Mouse (Mus musculus): ENCODE data around the gene Rpl23a.
"Not testable (repeated sequence)": the region's sequence is repeated elsewhere in the genome, so short reads cannot be mapped to it uniquely, and the experiment has no call there.

Rpl23a gene

GRCm38 (mm10) chr11:78140665-78141064 is 42.7 kb downstream of the Rpl23a start:
- no peak for DNase-seq

- no peak for DNase-seq
Observed at GRCm38 (mm10) chr11:78138023-78138422, 45.4 kb downstream of the Rpl23a start.

GRCm38 (mm10) chr11:78137584-78137983 is 45.8 kb downstream of the Rpl23a start:
- no peak for DNase-seq

GRCm38 (mm10) chr11:78136132-78136531 is 47.3 kb downstream of the Rpl23a start:
- DNase-seq: no peak

- not testable (repeated sequence) for DNase-seq
Observed at GRCm38 (mm10) chr11:78135314-78135713, 48.1 kb downstream of the Rpl23a start.

GRCm38 (mm10) chr11:78134344-78134743 is 49.0 kb downstream of the Rpl23a start:
- no peak for DNase-seq

- no peak for DNase-seq
Observed at GRCm38 (mm10) chr11:78133915-78134314, 49.5 kb downstream of the Rpl23a start.

Measured in cerebellum, adult 18-20 months (tissue).